Mouse (Mus musculus) bone marrow macrophage, adult 2 months (primary cell): ENCODE results near the gene Lta. TPM values are rescaled to one million over a fixed set of nuclear protein-coding genes. Genes with fewer than 3 reads are reported as not detected.

Experiments used
- H3K27ac ChIP-seq: 2 replicates; pipeline ENCODE4 v1.5.1; 2012; ENCODE audit warnings: low read depth, low read length; ENCODE audit not compliant: insufficient read depth
- H3K4me1 ChIP-seq: 2 replicates; pipeline ENCODE4 v1.6.1; 2012; ENCODE audit warnings: low read length; ENCODE audit not compliant: control insufficient read depth, insufficient read depth
- H3K4me3 ChIP-seq: 2 replicates; pipeline ENCODE4 v1.5.1; 2012; ENCODE audit warnings: mild to moderate bottlenecking, low read length, moderate library complexity; ENCODE audit not compliant: insufficient read depth
- CTCF ChIP-seq: IDR thresholded peaks from 2 replicates; pipeline ENCODE4 v1.5.1; 2012; ENCODE audit warnings: low read depth, mild to moderate bottlenecking, low read length, moderate library complexity
- POLR2A ChIP-seq: IDR thresholded peaks from 2 replicates; pipeline ENCODE4 v1.6.1; 2012; ENCODE audit warnings: mild to moderate bottlenecking, low read depth, low read length, borderline replicate concordance
- polyA plus RNA-seq: library from polyadenylated mRNA; stranded (reverse); fragments of >200 nt; gene quantifications from 2 replicates; pipeline ENCODE4 v1.2.4, GENCODE M21; 2012; ENCODE audit not compliant: missing spikeins, insufficient read depth, insufficient read length

The Lta gene
- polyA plus RNA-seq, 1 experiment = not detected

DNA sequence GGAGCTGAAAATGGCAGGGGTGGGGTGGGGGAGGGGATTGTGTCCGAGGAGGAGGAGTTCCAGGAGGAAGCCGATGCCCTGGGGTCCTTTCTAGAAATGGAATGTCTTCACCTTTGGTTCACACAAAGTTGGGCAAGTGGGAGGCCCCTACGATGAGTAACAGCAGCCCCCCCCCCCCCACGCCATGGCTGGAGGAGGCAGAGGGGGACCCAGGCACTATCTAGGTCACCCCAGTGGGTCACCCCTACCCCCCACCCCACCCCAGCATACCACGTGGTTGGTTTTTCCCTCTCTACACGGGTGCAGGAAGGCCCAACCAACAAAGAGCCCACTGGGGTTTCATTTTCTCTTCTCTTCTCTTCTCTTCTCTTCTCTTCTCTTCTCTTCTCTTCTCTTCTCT is 8.0 kb downstream of the Lta start:
- H3K4me3 ChIP-seq = no peak overlapping the region
- no peak overlapping the region for H3K27ac ChIP-seq
- no peak for TF ChIP-seq CTCF
- TF ChIP-seq POLR2A = no peak
- peaks cover 32% of the 10 kb centered on the region for H3K4me1 ChIP-seq

DNA sequence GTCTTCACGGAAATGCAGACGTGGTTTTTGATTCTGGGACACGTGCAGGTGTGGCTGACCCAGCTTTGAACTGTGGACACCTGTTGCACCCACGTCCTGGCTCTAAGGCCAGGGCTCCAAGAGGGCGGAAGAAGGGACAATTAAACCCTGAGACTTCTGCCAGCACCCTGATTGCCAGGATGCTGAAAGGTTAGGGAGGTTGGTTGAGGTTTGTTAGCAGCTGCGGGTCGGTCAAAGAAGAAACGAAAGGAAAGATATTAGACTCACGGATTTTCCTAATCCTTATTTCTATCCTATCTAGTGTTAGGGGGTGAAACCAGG is 8.9 kb downstream of the Lta start:
- Histone ChIP-seq H3K4me3 (peak overlapping the region; percentile 72), H3K4me1 (peaks cover 37% of the 10 kb centered on the region), H3K27ac (no peak overlapping the region)
- TF ChIP-seq POLR2A (no peak), CTCF (no peak)

DNA sequence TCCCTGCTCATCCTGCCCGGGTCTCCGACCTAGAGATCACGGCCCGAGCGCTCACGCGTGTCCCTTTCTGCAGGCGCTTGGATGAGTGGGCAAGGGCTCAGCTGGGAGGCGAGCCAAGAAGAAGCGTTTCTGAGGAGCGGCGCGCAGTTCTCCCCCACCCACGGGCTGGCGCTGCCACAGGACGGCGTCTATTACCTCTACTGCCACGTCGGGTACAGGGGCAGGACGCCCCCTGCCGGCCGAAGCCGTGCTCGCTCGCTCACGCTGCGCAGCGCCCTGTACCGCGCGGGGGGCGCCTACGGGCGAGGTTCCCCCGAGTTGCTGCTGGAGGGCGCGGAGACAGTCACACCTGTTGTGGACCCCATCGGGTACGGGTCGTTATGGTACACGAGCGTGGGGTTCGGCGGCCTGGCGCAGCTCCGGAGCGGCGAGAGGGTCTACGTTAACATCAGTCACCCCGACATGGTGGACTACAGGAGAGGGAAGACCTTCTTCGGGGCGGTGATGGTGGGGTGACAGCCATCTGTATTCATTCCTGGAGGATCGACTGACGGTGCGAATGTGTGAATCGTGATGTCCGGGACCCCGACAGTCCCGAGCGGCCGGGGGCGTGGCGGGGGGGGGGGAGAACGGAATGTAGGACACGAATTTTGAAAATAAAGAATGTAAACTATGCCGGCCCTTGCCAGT is 9.4 kb downstream of the Lta start:
- H3K4me1 ChIP-seq = peaks cover 38% of the 10 kb centered on the region
- no peak for TF ChIP-seq POLR2A
- peak; percentile 81 for TF ChIP-seq CTCF
- peak overlapping the region; percentile 72 for H3K4me3 ChIP-seq
- H3K27ac ChIP-seq = no peak overlapping the region

DNA sequence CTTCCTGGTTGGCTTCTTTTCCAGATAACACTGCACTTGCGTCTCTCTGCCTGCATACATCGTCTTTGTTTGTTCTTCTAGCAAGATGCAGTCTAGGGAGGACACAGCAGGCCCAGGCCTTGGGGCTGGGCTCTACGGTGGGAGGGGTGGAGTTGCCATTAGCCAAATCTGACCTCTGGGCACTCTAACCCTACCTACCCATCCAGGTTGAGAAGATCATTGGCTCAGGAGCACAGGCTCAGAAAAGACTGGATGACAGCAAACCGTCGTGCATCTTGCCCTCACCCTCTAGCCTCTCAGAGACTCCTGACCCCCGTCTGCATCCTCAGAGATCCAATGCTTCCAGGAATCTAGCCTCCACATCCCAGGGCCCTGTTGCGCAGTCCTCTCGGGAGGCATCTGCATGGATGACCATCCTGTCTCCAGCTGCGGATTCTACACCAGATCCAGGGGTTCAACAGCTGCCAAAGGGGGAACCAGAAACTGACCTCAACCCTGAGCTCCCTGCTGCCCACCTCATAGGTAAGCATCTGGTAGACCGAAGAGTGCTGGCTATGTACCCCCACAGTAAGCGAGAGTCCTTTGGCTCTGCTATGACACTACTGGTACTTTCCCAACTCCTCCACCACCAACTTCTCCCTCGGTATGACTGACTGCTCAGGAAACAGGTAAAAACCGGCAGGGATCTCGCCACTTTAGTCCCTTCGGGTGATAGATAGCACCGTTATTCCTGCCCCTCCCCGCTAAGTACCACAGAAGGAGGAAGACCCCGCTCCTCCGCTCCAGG is 10.1 kb downstream of the Lta start:
- Histone ChIP-seq H3K4me3 (peak overlapping the region; percentile 72), H3K27ac (no peak overlapping the region), H3K4me1 (peaks cover 45% of the 10 kb centered on the region)
- TF ChIP-seq POLR2A (no peak), CTCF (no peak)

DNA sequence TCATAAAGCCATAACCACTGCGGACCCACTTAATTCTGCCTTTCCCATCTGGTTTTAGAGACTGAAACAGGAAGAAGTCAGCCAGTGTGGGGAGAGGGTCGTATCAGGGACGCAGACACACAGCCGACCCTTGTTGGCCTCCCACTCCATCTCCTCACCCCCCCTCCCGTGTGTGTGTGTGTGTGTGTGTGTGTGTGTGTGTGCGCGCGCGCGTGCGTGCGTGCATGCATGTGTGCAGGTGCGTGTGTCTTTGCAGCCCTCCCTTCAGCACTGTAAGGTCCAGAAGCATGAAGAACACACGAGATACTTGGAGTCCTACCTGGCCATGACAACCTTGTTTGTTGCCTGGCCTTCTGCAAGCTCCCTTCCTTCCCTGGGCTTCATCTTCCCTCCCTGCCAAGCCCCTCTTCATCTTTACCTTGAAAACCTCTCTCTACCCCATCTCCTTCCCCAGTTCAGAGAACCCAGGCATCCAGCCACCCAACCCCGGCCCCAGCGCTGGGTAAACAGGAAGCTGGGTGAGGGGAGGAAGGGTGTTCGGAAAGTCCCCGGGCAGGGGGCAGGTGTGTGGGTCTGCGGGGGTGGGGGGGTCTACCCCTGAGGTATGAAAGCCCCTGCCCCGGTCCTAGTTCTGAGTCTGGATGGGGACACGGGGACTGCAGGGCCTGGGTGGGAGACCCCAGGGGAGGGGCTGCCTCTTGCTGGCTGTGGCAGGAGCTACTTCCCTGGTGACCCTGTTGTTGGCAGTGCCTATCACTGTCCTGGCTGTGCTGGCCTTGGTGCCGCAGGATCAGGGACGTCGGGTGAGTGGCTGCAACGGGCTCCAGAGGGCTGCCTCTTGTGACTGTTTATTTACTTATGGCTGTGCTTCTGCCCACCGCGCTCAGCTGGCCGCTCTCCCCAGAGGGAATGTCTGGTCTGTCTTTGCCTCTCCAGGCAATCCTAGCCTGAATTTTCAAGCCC is 11.0 kb downstream of the Lta start, which contains the start of gene Ltb:
Gene Ltb, plus strand, starts transcription at position 559 of the 963 bp plus-strand sequence.
- H3K4me3 ChIP-seq = peak within 1 kb of the TSS; percentile 72
- H3K27ac ChIP-seq = no peak within 1 kb of the TSS; the same call in 1 of the 2 replicates
- no peak for TF ChIP-seq POLR2A
- no peak for TF ChIP-seq CTCF

DNA sequence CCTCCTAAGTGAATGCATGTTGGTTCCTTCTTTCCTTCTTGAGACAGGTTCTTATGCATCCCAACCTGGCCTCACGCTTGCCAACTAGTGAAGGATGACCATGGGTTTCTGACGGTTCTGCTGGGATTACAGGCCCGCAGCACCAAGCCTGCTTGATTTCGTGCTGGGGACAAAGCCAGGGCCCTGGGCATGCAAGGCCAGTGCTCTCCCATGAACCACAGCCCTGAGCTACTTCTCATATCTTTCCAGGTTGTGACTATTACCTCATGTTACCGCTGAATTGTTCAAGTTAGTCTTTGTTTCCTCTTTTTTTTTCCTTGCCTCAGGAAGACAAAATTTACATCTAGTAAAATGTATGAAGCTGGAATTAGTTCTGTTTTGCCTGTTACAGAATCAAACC is 12.2 kb downstream of the Lta start:
- Histone ChIP-seq H3K27ac (peak overlapping the region; percentile 40), H3K4me1 (peaks cover 49% of the 10 kb centered on the region)

More for the DNA sequence above, 11.0 kb downstream of the Lta start, which contains the start of gene Ltb:
- peaks cover 52% of the 10 kb centered on the region for H3K4me1 ChIP-seq

DNA sequence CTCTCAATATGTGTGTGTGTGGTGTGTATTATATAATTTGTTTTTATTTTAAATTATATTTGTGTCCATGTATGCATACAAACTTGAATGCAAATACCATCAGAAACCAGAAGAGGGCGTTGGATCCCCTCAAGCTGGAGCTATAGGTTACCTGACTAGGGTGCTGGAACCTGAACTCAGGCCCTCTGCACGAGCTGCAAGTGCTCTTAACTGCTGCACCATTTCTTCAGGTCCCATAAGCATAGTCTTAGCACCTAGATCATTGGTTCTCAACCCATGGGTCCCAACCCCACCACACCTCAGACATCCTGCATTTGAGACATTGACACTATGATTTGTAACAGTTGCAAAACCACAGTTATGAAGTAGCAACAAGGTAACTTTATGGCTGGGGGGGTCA is 13.4 kb downstream of the Lta start:
- TF ChIP-seq POLR2A (no peak), CTCF (peak; percentile 25; the same call in 1 of the 2 replicates)
- peaks cover 52% of the 10 kb centered on the region for H3K4me1 ChIP-seq
- H3K27ac ChIP-seq = no peak overlapping the region
- H3K4me3 ChIP-seq = no peak overlapping the region

More for the DNA sequence above, 12.2 kb downstream of the Lta start:
- H3K4me3 ChIP-seq = no peak overlapping the region
- TF ChIP-seq POLR2A (no peak), CTCF (no peak)

DNA sequence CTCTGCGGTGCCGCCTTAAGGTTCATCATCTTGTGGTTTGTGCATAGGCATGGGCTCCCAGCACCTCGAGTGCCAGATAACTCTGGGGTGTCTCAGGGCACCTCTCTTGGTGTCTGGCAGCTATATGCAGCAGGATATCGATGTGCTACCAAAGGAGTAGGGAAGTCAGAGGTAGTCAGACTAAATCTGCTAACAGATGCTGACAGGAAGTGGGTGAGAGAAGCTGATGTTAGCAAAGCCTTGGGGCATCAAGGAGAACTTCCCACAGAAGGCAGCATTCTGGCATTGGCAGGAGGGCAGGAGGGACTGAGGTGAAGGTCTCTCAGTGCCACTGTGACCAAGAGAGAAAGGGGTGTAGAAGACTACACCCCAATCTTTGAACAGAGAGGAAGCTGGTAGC is 15.1 kb downstream of the Lta start:
- H3K4me3 ChIP-seq = 0 out of 2 replicates have a peak overlapping the region, but pooled peaks have one; percentile 13

DNA sequence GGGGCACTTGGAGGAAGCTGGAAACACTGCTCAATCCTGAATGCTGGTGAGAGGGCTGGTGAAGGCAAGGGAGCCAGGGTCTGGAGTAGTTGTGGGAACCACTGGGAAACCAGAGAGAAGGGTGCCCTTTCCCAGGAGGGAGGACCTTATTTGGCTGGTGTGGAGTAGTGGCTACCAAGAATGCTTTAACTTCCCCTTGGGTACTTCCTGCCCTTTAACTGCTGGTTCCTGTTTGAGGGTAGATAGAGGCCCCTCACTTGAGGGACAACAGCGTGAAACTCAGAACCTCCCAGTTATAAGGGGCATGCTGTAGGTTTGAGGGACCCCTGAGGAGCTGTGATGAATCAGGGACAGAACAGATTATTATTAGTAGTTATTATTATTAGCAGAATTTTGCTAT is 16.0 kb downstream of the Lta start:
- H3K27ac ChIP-seq = peak overlapping the region; percentile 95
- peak overlapping the region; percentile 13; the same call in 1 of the 2 replicates for H3K4me3 ChIP-seq
- TF ChIP-seq CTCF = no peak
- no peak for TF ChIP-seq POLR2A
- H3K4me1 ChIP-seq = peaks cover 54% of the 10 kb centered on the region

More for the DNA sequence above, 15.1 kb downstream of the Lta start:
- TF ChIP-seq CTCF (no peak), POLR2A (no peak)
- Histone ChIP-seq H3K27ac (peak overlapping the region; percentile 95), H3K4me1 (peaks cover 55% of the 10 kb centered on the region)
